Mouse (Mus musculus) lung, adult 2 months (tissue): ENCODE measurements at regions not wholly inside any gene's neighbourhood (a gene's known extent, or its start where the extent isn't known, plus 50 kb on each side); places are given as distances from the start of the nearest gene placed in this dataset.

Experiments used
- CTCF ChIP-seq: fragments of 200-500 bp; IDR thresholded peaks from 2 replicates; pipeline ENCODE4 v1.5.1; 2011; ENCODE audit warnings: mild to moderate bottlenecking, low read length, control low read depth; ENCODE audit not compliant: insufficient read depth
- POLR2A ChIP-seq: fragments of 200-500 bp; IDR thresholded peaks from 2 replicates; pipeline ENCODE4 v1.6.1; 2011; ENCODE audit warnings: low read depth, mild to moderate bottlenecking, control low read depth, low read length, borderline replicate concordance; ENCODE audit errors: extremely low read depth

DNA sequence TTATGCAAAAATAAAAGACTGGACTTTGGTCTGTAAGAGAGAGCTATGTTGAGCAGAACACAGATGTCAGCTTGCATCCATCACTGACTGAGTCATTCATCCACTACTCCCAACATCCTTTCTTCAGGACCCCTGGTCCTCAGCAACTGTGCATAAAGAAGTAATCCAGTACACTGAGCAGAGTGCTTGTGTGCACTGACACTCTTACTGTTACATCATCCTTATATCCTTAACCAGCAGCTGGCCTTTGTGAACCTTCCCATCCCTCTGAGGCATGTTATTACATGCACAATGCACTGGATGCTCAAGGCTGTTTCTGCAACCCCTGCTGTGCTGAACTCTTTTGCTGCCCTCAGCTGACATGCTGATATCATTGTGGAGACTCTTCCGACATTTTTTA lies 144.2 kb upstream of the Fam92a start:
- no peak for TF ChIP-seq CTCF
- no peak for TF ChIP-seq POLR2A
